ENCODE assay signal across 10 mouse cellular contexts in genomic region chr17:67133026-67133425, GRCm38 (mm10).
DNase-seq lines count a peak whose midpoint lies in the region; ATAC-seq and TF ChIP-seq lines count a peak whose summit lies in the region.
"Had no signal": no experiment of that assay in that cellular context is flagged by ENCODE, and none has a peak within 500 bp of the region (broad histone marks: within the 10 kb centered on the region; RNA-seq: fewer than 3 reads in every experiment).

No protein-coding gene starts in this region.

- ATAC-seq in hindbrain, postnatal 0 days, result no peak
- ATAC-seq in hindbrain, embryonic 16.5 days, result no peak
- no peak; the same call in 1 of the 2 replicates for ATAC-seq in lung, embryonic 16.5 days (ENCODE audit: low read depth)
- no peak for ATAC-seq in neural tube, embryonic 15.5 days (ENCODE audit: low FRiP score)
- no peak for ATAC-seq in CD4-positive, CD25-positive, alpha-beta regulatory T cell, adult 4 months

- H3K4me2 ChIP-seq in hindbrain, postnatal 0 days (ENCODE audit: low read depth, low read length), result no peak overlapping the region
- H3K4me2 ChIP-seq in hindbrain, embryonic 16.5 days (ENCODE audit: low read length), result no peak overlapping the region
- H3K4me2 ChIP-seq in lung, embryonic 16.5 days (ENCODE audit: low read depth, low read length), result no peak overlapping the region
- no peak overlapping the region for H3K4me2 ChIP-seq in neural tube, embryonic 15.5 days

- H3K4me3 ChIP-seq in heart, adult 2 months, result no peak overlapping the region
- no peak overlapping the region for H3K4me3 ChIP-seq in hindbrain, postnatal 0 days (ENCODE audit: low read length)
- no peak overlapping the region for H3K4me3 ChIP-seq in hindbrain, embryonic 16.5 days (ENCODE audit: low read length)
- H3K4me3 ChIP-seq in lung, embryonic 16.5 days (ENCODE audit: low read length), result no peak overlapping the region
- no peak overlapping the region for H3K4me3 ChIP-seq in neural tube, embryonic 15.5 days (replicated peaks)
- H3K4me3 ChIP-seq: megakaryocyte, embryonic 14.5 days had no signal

- no peak for TF ChIP-seq EP300 in heart, adult 2 months (IDR thresholded peaks at IDR 0.05; ENCODE audit: insufficient read depth, low read depth, low read length)

- intact Hi-C loops in heart, adult 2 months (cut with DNase I), result loop anchor here (5.0 to 10.0 kb wide), 2 partner anchors 148 to 219 kb away; partner anchors contain the start of gene Ptprm
- intact Hi-C loops in heart, postnatal 25 days (cut with DNase I), result loop anchor here (5.0 kb wide), 1 partner anchor 61 kb away; no protein-coding TSS in a partner anchor

- no peak overlapping the region for H3K9ac ChIP-seq in heart, adult 2 months (ENCODE audit: low read depth, low read length)
- H3K9ac ChIP-seq in hindbrain, postnatal 0 days (replicated peaks; ENCODE audit: low read length), result no peak overlapping the region
- H3K9ac ChIP-seq in hindbrain, embryonic 16.5 days (ENCODE audit: low read depth, low read length), result no peak overlapping the region
- H3K9ac ChIP-seq in lung, embryonic 16.5 days (ENCODE audit: low read length), result no peak overlapping the region
- H3K9ac ChIP-seq in neural tube, embryonic 15.5 days (replicated peaks), result no peak overlapping the region
- H3K9ac ChIP-seq: liver, embryonic 14.5 days had no signal

- H3K9me3 ChIP-seq in hindbrain, postnatal 0 days (ENCODE audit: low read length), result no peaks in the 10 kb centered on the region
- H3K9me3 ChIP-seq in hindbrain, embryonic 16.5 days (ENCODE audit: control insufficient read depth, low read length), result no peaks in the 10 kb centered on the region
- no peaks in the 10 kb centered on the region for H3K9me3 ChIP-seq in lung, embryonic 16.5 days (ENCODE audit: control insufficient read depth, low read length)
- H3K9me3 ChIP-seq in neural tube, embryonic 15.5 days (replicated peaks), result no peaks in the 10 kb centered on the region

- H3K79me2 ChIP-seq in heart, adult 2 months (replicated peaks; ENCODE audit: control insufficient read depth, insufficient read depth, low read length), result peaks cover 2% of the 10 kb centered on the region; the same call in 1 of the 2 replicates

- WGBS in heart, adult 2 months, result 85% methylated on average over 4 of the region's 4 CpGs
- WGBS in hindbrain, postnatal 0 days, result 91% methylated on average over 4 of the region's 4 CpGs
- WGBS in hindbrain, embryonic 16.5 days, result 97% methylated on average over 4 of the region's 4 CpGs
- 89% methylated on average over 4 of the region's 4 CpGs for WGBS in lung, embryonic 16.5 days
- WGBS in neural tube, embryonic 15.5 days, result 98% methylated on average over 4 of the region's 4 CpGs

- no peak for TF ChIP-seq CTCF in heart, adult 2 months (IDR thresholded peaks at IDR 0.05)
- TF ChIP-seq CTCF in hindbrain, postnatal 0 days (IDR thresholded peaks at IDR 0.05; ENCODE audit: low read depth), result no peak

- H3K4me1 ChIP-seq in heart, adult 2 months (ENCODE audit: control insufficient read depth, insufficient read depth, low read length), result peaks cover 19% of the 10 kb centered on the region
- peaks cover 15% of the 10 kb centered on the region for H3K4me1 ChIP-seq in hindbrain, postnatal 0 days (ENCODE audit: insufficient read depth, low read length)
- peaks cover 7% of the 10 kb centered on the region for H3K4me1 ChIP-seq in hindbrain, embryonic 16.5 days (ENCODE audit: control insufficient read depth, insufficient read depth, low read depth, low read length)
- H3K4me1 ChIP-seq in lung, embryonic 16.5 days (replicated peaks; ENCODE audit: control insufficient read depth, insufficient read depth, low read length), result peaks cover 25% of the 10 kb centered on the region
- peaks cover 22% of the 10 kb centered on the region for H3K4me1 ChIP-seq in neural tube, embryonic 15.5 days
- H3K4me1 ChIP-seq: megakaryocyte, embryonic 14.5 days had no signal

- DNase-seq in heart, adult 2 months, result no peak
- DNase-seq in heart, postnatal 25 days (ENCODE audit: low spot score), result no peak
- DNase-seq in hindbrain, postnatal 0 days (ENCODE audit: low spot score), result no peak
- no peak for DNase-seq in lung, postnatal 4 days

- TF ChIP-seq POLR2A in heart, adult 2 months (IDR thresholded peaks at IDR 0.05; ENCODE audit: insufficient read depth, low read depth, low read length), result no peak

- H3K27ac ChIP-seq in heart, adult 2 months, result peak overlapping the region; percentile 79
- H3K27ac ChIP-seq in hindbrain, postnatal 0 days, result peak overlapping the region; percentile 54; the same call in 1 of the 2 replicates
- H3K27ac ChIP-seq in hindbrain, embryonic 16.5 days (ENCODE audit: low read depth, low read length), result no peak overlapping the region
- H3K27ac ChIP-seq in lung, embryonic 16.5 days (ENCODE audit: low read length), result peak overlapping the region; percentile 12; the same call in 1 of the 2 replicates
- peak overlapping the region; percentile 75 for H3K27ac ChIP-seq in neural tube, embryonic 15.5 days (replicated peaks)
- H3K27ac ChIP-seq: liver, embryonic 14.5 days had no signal

- H3K27me3 ChIP-seq in heart, adult 2 months (ENCODE audit: control insufficient read depth, insufficient read depth, low read length), result no peaks in the 10 kb centered on the region
- no peaks in the 10 kb centered on the region for H3K27me3 ChIP-seq in hindbrain, postnatal 0 days (ENCODE audit: insufficient read depth, low read length)
- H3K27me3 ChIP-seq in hindbrain, embryonic 16.5 days (replicated peaks; ENCODE audit: control insufficient read depth, insufficient read depth, low read length), result no peaks in the 10 kb centered on the region
- H3K27me3 ChIP-seq in lung, embryonic 16.5 days (ENCODE audit: control insufficient read depth, insufficient read depth, low read depth, low read length), result no peaks in the 10 kb centered on the region
- H3K27me3 ChIP-seq in neural tube, embryonic 15.5 days (replicated peaks), result no peaks in the 10 kb centered on the region
- H3K27me3 ChIP-seq: megakaryocyte, embryonic 14.5 days had no signal

- H3K36me3 ChIP-seq in heart, adult 2 months (ENCODE audit: control insufficient read depth, insufficient read depth, low read length), result peaks cover 17% of the 10 kb centered on the region
- no peaks in the 10 kb centered on the region for H3K36me3 ChIP-seq in hindbrain, postnatal 0 days (ENCODE audit: insufficient read depth, low read length)
- no peaks in the 10 kb centered on the region for H3K36me3 ChIP-seq in hindbrain, embryonic 16.5 days (ENCODE audit: control insufficient read depth, insufficient read depth, low read length)
- H3K36me3 ChIP-seq in lung, embryonic 16.5 days (ENCODE audit: control insufficient read depth, insufficient read depth, low read length), result no peaks in the 10 kb centered on the region
- no peaks in the 10 kb centered on the region for H3K36me3 ChIP-seq in neural tube, embryonic 15.5 days
